Mouse (Mus musculus): ENCODE results near the gene Mad2l1bp.
A peak's percentile ranks its signal among the peaks of the same experiment; 100 is the strongest.

Mad2l1bp gene

GRCm38 (mm10) chr17:46152847-46153782 lies at the start of gene Mad2l1bp:
Mad2l1bp (minus strand) TSS chr17:46153553.
- peak; percentile 94 to 95 for DNase-seq (ENCODE audit: low spot score in 2 of 2)

GRCm38 (mm10) chr17:46203078-46203477 lies 49.7 kb upstream of the Mad2l1bp start:
- no peak for DNase-seq (ENCODE audit: low spot score in 2 of 2)

DNA sequence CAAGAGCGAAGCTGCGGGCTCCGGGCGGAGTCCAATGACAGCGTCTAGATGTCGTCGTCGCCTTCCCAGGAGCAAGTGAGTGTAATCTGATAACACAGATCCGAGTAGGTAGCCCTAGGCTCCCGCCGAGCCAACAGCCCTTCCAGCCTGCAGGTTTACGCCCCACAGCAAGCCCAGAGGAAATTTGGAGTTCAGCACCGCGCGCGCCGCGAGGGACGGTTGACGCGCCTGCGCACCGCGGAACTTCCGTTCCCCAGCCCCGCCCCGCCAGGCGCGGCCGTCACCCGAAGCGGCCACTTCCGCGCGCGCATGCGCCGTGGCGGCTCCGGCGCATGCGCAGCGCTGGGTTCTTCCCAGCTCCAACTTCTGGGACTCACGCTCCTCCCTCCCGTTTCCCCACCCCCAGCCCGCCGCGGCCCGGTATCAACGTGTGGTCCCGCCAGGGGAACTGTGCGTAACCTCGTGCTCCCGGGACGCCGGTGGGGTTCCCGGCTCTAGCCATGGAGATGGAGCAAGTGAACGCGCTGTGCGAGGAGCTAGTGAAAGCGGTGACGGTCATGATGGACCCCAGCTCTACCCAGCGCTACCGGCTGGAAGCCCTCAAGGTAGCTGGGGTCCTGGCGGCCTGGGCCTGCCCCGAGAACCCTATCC lies 49.2 kb upstream of the Mad2l1bp start, which contains the start of the genes Polh and Xpo5:
Gene Polh (minus strand): TSS at position 225 of the 651 bp plus-strand sequence.
Gene Xpo5 (plus strand): TSS at position 362 of the 651 bp plus-strand sequence.
- peak; percentile 92 to 93 for DNase-seq (ENCODE audit: low spot score in 2 of 2)

GRCm38 (mm10) chr17:46201151-46201550 lies 47.8 kb upstream of the Mad2l1bp start:
- DNase-seq (ENCODE audit: low spot score in 2 of 2), result peak in 1 of 2 experiments; percentile 11

- no peak for DNase-seq (ENCODE audit: low spot score in 2 of 2)
These were observed 35.5 kb upstream of the Mad2l1bp start for GRCm38 (mm10) chr17:46188829-46189228.

DNA sequence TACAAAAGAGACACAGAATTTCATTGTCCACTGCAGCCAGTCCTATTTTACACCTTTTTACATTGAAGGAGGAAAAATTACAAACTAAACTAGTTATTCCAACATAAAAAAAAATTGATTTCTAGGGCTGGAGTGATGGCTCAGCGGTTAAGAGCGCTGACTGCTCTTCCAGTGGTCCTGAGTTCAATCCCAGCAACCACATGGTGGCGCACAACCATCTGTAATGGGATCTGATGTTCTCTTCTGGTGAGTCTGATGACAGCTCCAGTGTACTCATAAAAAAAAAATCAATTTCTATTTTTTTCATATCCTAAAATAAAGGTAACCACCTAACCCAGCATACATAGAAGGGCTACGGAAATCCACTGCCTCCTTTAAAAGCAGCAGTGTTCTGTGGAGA lies 28.9 kb upstream of the Mad2l1bp start:
- no peak for DNase-seq (ENCODE audit: low spot score in 2 of 2)

DNA sequence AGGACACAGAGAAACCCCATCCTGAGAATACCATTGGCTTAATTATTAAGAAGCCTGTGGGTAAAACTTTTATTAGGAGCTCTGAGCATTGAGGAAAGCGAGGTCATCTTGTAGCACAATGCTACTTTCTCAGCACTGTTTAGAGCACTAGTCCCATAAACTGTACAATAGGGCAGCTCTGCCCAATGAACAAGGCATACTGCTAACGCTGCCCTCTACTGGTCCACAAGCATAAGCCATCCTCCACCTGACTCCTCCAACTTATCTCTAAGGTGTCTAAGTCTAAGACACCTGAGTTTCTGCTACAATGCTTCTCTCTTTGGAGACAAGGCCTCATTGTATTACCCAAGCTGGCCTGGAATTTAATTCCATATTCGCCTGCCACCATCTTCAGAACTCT lies 17.2 kb upstream of the Mad2l1bp start:
- DNase-seq (ENCODE audit: low spot score in 2 of 2), result peak; percentile 34 to 49

DNA sequence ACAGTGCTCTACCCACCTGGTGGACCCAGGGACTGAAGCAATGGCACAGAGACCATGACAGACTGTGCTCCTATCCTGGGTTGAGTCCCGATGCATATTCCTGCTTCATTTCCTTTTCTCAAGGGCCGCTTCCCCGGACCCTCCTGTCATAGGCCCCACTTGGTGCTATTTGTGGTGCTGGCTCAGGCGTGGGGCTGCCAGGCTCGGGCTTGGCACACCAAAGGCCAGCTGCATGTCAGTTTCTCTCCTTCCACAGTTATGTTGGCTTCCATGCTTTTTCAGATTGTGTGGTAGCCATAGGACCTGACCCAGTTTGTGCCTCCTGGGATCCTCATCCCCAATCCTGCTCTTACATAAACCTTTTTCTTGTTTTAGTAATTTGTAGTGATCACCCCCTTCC lies 15.4 kb upstream of the Mad2l1bp start:
- no peak for DNase-seq (ENCODE audit: low spot score in 2 of 2)

- DNase-seq (ENCODE audit: low spot score in 2 of 2), result no peak
These were observed 15.0 kb upstream of the Mad2l1bp start for GRCm38 (mm10) chr17:46168318-46168717.

DNA sequence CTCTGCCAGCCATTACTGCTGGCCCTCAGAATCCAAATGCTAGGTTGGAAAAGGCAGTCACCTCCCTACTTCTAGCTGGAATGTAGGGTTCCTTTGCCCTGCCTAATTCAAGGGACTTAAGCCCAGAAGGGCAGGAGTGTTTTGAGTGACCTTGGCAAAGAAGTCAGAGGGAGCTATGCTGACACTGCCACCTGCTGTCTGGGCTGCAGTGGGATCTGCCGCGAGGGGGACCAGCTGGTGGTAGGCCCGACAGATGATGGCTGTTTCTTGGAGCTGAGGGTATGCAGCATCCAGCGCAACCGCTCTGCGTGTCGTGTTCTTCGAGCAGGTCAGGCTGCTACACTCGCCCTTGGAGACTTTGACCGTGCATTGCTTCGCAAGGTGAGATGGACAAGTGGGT lies 13.7 kb upstream of the Mad2l1bp start:
- DNase-seq (ENCODE audit: low spot score in 2 of 2), result no peak

GRCm38 (mm10) chr17:46166270-46166669 lies 12.9 kb upstream of the Mad2l1bp start:
- no peak for DNase-seq (ENCODE audit: low spot score in 2 of 2)

GRCm38 (mm10) chr17:46165460-46165859 lies 12.1 kb upstream of the Mad2l1bp start:
- DNase-seq (ENCODE audit: low spot score in 2 of 2), result no peak

DNA sequence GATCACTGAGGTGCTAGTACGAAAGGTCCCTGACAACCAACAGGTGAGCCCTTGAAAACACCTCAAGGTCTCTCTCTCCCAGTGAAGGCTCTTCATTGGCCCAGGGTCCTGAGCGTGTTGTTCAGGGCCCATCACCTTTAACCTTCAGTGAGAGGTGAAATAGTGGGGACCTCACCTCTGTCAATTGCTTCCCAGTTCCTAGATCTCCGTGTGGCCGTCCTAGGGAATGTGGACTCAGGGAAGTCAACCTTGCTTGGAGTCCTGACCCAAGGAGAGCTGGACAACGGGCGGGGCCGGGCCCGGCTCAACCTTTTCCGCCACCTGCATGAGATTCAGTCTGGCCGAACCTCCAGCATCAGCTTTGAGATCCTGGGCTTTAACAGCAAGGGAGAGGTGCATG lies 11.4 kb upstream of the Mad2l1bp start:
- no peak for DNase-seq (ENCODE audit: low spot score in 2 of 2)

- no peak for DNase-seq (ENCODE audit: low spot score in 2 of 2)
These were observed 10.9 kb upstream of the Mad2l1bp start for GRCm38 (mm10) chr17:46164301-46164700.

GRCm38 (mm10) chr17:46162951-46163421 lies 9.6 kb upstream of the Mad2l1bp start:
- DNase-seq (ENCODE audit: low spot score in 2 of 2), result peak; percentile 55 to 67

GRCm38 (mm10) chr17:46162551-46162950 lies 9.2 kb upstream of the Mad2l1bp start:
- no peak for DNase-seq (ENCODE audit: low spot score in 2 of 2)

GRCm38 (mm10) chr17:46161710-46162109 lies 8.4 kb upstream of the Mad2l1bp start:
- DNase-seq (ENCODE audit: low spot score in 2 of 2), result no peak

- DNase-seq (ENCODE audit: low spot score in 2 of 2), result no peak
These were observed 7.8 kb upstream of the Mad2l1bp start for GRCm38 (mm10) chr17:46161179-46161578.

DNA sequence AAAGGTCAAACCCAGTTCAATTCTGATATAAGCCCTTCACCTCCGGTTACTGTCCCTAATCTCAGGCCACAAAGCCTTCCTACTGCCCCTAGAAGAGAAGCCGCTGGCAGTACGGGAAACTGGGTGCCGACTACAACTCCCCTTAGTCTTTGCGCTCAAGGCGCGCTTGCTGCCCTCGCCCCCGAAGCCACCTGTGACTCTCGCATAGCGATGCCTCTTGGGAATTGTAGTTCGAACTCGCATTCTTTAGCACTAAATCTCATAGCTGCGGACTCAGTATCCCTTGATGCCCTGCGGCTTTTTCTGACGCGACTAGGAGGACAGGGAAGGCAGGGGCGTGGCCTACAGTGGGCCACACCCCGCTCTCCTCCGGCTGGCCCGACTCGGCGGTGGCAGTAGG lies 7.3 kb upstream of the Mad2l1bp start, which contains the start of gene Gtpbp2:
Gene Gtpbp2 (plus strand): TSS at position 347 of the 400 bp plus-strand sequence.
- DNase-seq (ENCODE audit: low spot score in 2 of 2), result peak; percentile 98 to 99

DNA sequence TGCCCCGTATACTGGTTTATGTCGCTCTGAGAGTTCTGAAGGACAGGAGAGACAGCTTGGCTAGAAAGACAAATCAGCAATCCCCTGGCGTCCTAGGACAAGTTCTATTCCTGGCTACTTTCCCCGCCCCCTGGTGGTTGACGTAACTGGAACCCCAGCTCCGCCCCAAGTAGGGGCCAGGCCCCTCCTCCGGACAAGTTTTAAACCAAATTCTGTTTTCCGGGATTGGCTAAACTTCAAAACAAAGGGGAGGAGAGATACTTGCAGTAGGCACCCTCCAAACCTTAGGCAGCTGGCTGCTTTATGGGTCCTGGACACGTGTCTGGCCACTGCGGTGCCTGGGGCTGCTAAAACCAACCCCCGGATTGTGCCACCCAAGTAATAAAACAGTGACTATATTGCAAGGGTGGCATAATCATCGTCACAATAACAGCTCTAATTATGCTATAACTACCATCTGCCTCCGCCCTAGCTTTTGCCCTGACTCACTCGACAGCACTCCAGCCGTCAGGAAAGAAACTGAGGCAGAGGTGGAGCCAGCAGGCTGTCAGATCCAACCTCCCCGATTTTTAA lies 6.8 kb upstream of the Mad2l1bp start:
- peak; percentile 91 to 94 for DNase-seq (ENCODE audit: low spot score in 2 of 2)

GRCm38 (mm10) chr17:46159236-46159635 lies 5.9 kb upstream of the Mad2l1bp start:
- peak; percentile 45 to 73 for DNase-seq (ENCODE audit: low spot score in 2 of 2)

DNA sequence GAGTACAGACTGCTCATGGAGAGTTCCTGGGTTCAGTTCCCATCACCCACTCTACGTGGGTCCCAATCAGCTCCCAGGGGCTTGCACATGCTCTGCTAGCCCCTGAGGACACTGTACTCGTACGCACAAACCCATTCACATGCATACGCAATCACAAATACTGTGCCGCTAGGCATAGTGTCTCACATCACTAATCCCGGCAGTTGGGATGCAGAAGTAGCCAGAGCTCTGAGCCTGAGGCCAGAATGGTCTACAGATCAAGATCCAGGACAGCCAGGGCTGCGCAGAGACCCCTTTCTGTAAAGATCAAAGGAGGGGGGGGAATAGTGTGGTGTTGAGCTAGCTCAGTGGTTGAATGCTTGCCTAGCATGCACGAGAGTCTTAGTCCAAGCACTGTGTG lies 3.8 kb upstream of the Mad2l1bp start:
- DNase-seq (ENCODE audit: low spot score in 2 of 2), result no peak

All from spleen, postnatal 36 days (tissue).